Mouse (Mus musculus) 3T3-L1 (cell line): ENCODE measurements around the gene Rgs2.

Source experiments
- DNase-seq: peaks from one replicate; pipeline ENCODE4 v3.0.0-alpha.2; 2015; ENCODE audit warnings: low read depth, low spot score

Gene Rgs2

DNA sequence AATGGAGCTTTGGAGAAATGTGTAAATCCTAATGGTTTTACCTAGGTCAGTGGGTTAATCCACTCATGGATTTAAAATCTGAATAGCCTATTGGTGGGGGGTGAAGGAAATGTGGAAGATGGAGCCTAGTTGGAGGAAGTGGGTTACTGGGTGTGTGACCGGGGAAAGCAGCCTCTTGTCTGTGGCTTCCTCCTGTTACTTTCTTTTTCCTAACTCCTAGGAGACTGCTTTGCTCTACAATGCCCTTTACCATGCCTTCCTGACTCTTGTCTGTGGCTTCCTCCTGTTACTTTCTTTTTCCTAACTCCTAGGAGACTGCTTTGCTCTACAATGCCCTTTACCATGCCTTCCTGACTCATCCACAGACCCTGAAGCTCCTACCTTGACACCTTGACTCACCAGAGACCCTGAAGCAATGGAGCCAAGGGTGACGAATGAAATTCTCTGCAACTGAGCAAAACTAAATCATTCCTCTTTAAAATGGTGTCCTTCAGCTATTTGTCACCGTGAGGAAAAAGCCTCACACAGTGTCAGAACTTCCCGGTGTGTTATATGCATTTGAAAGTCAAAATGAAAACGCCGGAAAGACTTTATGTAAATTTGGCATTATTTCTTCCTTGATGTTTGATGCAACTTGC is 18.9 kb downstream of the Rgs2 start:
- DNase-seq: no peak

DNA sequence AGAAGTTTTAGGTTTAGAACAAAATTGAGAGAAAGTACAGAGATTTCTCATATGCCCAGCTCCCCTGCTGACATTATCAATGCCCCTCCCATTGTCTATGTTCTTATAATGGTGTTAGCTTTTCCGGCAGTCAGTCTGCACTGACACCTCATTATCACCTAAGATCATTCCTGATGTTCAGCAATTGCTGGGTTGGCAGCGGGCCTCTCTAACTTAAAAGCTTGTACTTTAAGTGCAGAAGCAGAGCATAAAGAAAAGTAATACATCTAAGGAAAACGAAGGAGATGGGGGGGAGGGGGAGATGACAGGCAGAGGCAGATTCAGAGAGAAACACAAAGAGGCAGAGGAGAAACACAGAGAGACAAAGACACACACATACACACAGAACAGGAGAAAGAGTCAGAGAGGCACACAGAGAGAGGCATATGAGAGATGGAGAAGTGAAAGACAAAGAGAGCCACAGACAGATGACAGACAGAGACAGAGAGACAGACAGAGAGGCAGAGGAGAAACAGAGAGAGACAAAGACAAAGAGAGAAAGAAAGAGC is 21.1 kb downstream of the Rgs2 start:
- DNase-seq: no peak

DNA sequence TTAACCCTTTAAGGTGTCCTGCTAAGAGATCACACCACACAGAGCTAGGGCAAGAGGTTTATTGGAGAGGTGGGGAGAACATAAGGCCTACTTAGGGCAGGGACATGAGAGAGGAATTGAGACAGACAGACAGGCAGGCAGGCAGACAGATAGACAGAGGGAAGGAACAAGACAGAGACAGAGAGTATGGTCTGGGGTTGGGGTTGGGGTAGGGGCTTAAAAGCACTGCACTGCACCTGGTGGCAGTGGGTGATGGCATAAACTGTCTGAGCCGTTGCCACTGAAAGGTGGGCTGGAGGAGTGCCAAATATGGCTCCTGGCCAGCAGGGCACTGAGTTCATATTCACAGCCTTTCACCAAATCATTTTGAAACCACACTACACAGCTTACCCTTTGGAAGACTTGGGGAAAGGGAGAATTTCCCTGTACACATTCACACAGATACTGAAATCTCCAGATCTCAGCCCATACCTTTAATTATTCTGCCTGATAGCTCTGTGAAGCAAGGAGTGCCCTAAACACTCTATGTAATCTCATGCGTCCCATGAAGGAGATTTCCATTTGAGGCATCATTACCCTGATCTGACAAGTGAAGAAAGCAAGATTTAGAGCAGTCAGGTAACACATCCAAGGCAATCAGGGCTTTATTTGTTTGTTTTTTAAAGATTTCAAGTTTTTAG is 21.7 kb downstream of the Rgs2 start:
- no peak for DNase-seq

DNA sequence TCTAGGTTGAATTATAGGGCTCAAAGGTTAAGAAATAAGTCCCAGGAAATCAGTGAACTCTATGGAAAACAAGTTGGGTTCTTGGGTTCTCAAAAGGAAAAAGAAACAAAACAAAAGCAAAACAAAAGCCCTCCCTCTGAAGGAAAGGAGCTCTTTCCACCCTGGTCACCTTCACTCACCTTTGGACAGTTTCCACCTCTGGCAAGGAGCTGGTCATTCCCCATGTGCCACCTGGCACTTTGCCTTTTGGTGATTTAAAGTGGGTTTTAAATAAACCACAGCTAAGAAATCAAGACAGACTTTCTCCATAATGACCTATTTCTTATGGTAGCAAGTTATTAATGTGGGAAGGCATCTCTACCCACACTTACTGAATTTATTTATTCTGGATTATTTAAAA is 23.1 kb downstream of the Rgs2 start:
- no peak for DNase-seq

DNA sequence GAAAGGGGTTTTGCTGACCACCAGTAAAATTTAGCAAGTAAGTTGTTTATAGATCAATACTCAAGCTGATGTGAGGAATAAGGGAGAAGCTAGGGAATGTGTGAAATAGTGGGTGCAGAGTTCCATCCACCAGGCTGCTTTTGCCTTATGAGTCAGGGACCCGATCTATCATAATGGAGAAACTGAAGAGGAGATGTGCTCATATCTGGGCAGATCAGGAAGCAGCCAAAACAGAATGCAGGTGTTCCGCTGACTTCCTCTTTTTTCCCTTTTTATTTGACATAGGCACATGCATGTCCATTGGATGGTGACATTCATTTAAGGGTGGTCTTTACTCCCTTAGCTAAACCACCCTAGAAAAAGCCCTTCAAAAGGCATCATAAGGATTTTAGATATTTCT is 29.3 kb downstream of the Rgs2 start:
- DNase-seq: no peak

DNA sequence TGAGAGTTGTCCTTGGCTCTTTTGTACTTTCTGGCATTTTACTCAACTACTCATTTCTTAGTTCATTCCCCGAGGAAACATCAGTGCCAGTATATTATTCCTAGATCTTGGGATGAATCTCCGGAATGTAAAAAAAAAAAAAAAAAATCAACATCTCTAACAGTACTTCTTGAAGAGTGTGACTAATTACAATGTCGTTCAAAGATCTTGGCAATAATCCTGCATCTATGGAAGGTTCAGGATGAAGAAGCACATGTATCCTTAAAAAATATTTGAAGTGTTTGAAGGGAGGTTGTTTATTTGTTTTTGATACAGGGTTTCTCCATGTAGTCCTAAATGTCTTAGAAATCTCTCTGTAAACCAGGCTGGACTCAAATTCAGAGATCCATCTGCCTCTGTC is 41.7 kb downstream of the Rgs2 start:
- DNase-seq: peak; percentile 70

DNA sequence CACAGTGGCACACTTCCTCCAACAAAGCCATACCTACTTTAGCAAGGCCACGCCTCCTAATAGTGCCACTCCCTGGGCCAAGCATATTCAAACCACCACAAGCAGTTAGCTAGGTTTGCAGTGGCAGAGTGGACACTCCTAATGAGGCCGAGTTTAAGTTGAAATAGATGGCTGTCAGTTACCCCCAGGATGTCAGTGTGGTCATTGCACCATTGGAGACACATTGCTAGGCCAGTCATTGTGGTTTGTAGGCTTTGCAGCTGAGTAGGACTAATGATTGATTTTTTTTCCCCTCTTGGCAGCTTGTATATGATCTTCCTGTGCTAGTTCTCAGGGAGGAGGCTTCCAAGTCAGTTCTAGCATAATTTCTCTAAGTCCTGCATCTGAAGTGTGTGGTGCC is 43.6 kb downstream of the Rgs2 start:
- DNase-seq: peak; percentile 25

DNA sequence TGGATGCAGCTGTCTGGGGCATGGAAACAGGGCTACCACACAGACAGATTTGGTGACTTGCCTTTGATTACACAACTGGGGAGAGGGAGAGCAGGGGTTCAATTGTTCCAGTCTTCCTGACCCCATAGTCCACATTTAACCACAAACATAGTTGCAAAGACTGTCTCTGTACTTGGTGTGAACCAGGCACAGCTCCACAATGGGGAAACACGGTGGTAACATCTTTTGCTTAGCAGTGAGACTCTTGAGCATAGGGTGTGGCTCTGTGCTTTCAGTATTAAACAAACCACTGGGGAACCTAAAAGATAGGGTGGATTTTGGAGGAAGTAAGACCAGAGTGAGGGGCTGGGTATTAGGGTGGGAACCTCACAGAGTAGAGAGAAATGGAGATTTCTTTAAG is 47.9 kb downstream of the Rgs2 start:
- no peak for DNase-seq

DNA sequence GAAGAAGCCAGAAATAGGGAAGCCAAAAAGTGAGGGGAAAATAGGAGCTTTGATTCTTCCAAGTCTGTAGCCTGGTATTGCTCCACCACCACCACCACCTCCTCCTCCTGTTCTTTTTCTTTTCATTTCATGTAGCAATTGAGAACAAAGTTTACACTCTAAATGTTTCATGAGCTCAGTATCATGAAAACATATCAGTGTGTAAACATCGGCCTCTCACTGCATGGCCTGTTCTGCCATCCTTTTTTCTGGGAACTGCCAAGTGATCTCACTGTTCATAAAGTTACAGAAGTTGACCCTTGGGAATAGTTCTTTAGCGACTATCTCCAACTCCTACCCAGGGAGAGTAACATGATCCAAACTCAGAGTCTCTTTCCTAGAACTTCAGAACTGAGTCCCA is 51.1 kb downstream of the Rgs2 start:
- DNase-seq: peak; percentile 13
